Mouse (Mus musculus): ENCODE data around the gene Fam78b.

Fam78b gene

GRCm38 (mm10) chr1:167001174-167001843 lies at the start of gene Fam78b:
TSS of gene Fam78b (plus strand) at chr1:167001417.
- peak; percentile 1 for DNase-seq (ENCODE audit: low read depth)

GRCm38 (mm10) chr1:166964508-166964907 lies 36.7 kb upstream of the Fam78b start:
- no peak for DNase-seq (ENCODE audit: low read depth)

- DNase-seq (ENCODE audit: low read depth), result no peak
These were observed 32.9 kb upstream of the Fam78b start for GRCm38 (mm10) chr1:166968271-166968670.

- no peak for DNase-seq (ENCODE audit: low read depth)
These were observed 27.5 kb upstream of the Fam78b start for GRCm38 (mm10) chr1:166973731-166974130.

- DNase-seq (ENCODE audit: low read depth), result no peak
These were observed 22.6 kb upstream of the Fam78b start for GRCm38 (mm10) chr1:166978611-166979010.

- DNase-seq (ENCODE audit: low read depth), result no peak
These were observed 7.0 kb upstream of the Fam78b start for GRCm38 (mm10) chr1:166994266-166994665.

- no peak for DNase-seq (ENCODE audit: low read depth)
These were observed 5.0 kb upstream of the Fam78b start for GRCm38 (mm10) chr1:166996250-166996649.

- DNase-seq (ENCODE audit: low read depth), result no peak
These were observed 4.4 kb upstream of the Fam78b start for GRCm38 (mm10) chr1:166996811-166997210.

GRCm38 (mm10) chr1:167000529-167001173 lies 566 bp upstream of the Fam78b start:
- peak; percentile 43 for DNase-seq (ENCODE audit: low read depth)

GRCm38 (mm10) chr1:167001844-167002485 lies 748 bp downstream of the Fam78b start:
- peak; percentile 3 for DNase-seq (ENCODE audit: low read depth)

GRCm38 (mm10) chr1:167002486-167002850 lies 1.3 kb downstream of the Fam78b start:
- no peak for DNase-seq (ENCODE audit: low read depth)

GRCm38 (mm10) chr1:167004621-167005020 lies 3.4 kb downstream of the Fam78b start:
- no peak for DNase-seq (ENCODE audit: low read depth)

- DNase-seq (ENCODE audit: low read depth), result no peak
These were observed 6.1 kb downstream of the Fam78b start for GRCm38 (mm10) chr1:167007341-167007740.

- no peak for DNase-seq (ENCODE audit: low read depth)
These were observed 9.0 kb downstream of the Fam78b start for GRCm38 (mm10) chr1:167010190-167010589.

- no peak for DNase-seq (ENCODE audit: low read depth)
These were observed 10.1 kb downstream of the Fam78b start for GRCm38 (mm10) chr1:167011301-167011700.

GRCm38 (mm10) chr1:167012616-167013015 lies 11.4 kb downstream of the Fam78b start:
- DNase-seq (ENCODE audit: low read depth), result no peak

- no peak for DNase-seq (ENCODE audit: low read depth)
These were observed 12.1 kb downstream of the Fam78b start for GRCm38 (mm10) chr1:167013234-167013864.

GRCm38 (mm10) chr1:167016269-167016668 lies 15.1 kb downstream of the Fam78b start:
- no peak for DNase-seq (ENCODE audit: low read depth)

- DNase-seq (ENCODE audit: low read depth), result no peak
These were observed 20.8 kb downstream of the Fam78b start for GRCm38 (mm10) chr1:167022001-167022424.

- no peak for DNase-seq (ENCODE audit: low read depth)
These were observed 21.4 kb downstream of the Fam78b start for GRCm38 (mm10) chr1:167022541-167023121.

GRCm38 (mm10) chr1:167023794-167024193 lies 22.6 kb downstream of the Fam78b start:
- DNase-seq (ENCODE audit: low read depth), result no peak

GRCm38 (mm10) chr1:167024961-167025360 lies 23.7 kb downstream of the Fam78b start:
- DNase-seq (ENCODE audit: low read depth), result no peak

Data from naive thymus-derived CD4-positive, alpha-beta T cell, adult 2 months (primary cell).